Mouse (Mus musculus) heart, postnatal 36 days (tissue): ENCODE results near the gene Myh10. TPM values are rescaled to one million over a fixed set of nuclear protein-coding genes. Genes with fewer than 3 reads are reported as not detected.

Source experiments
- DNase-seq, 2 experiments: peaks; one replicate each; pipeline ENCODE4 v3.0.0; 2021 to 2022
- intact Hi-C: fragments of 180-260 bp; cut with DNase I; formaldehyde crosslinking; loops from one replicate; pipeline ENCODE4 v1.15.1; 2025
- total RNA-seq, 2 experiments: library from RNA; stranded (reverse); gene quantifications; 2 replicates each; pipeline ENCODE4 v1.2.3; 2021

Myh10 gene
- total RNA-seq: 10 to 100 TPM; 23.0 to 26.4 TPM

- intact Hi-C loops: loop anchor here (2.0 kb wide), 1 partner anchor 33 kb away; no protein-coding TSS in a partner anchor
- peak; percentile 96 to 98 for DNase-seq
Measured at GRCm38 (mm10) chr11:68691321-68692009, at the start of gene Myh10. Myh10 (plus strand) TSS chr11:68691559.

- intact Hi-C loops: no loop called here
- DNase-seq: no peak
Measured at GRCm38 (mm10) chr11:68644781-68645180, 46.6 kb upstream of the Myh10 start.

- no peak for DNase-seq
- intact Hi-C loops: no loop called here
Measured at GRCm38 (mm10) chr11:68647808-68648207, 43.6 kb upstream of the Myh10 start.

GRCm38 (mm10) chr11:68648385-68649148 lies 42.8 kb upstream of the Myh10 start:
- DNase-seq: no peak
- intact Hi-C loops: no loop called here

- intact Hi-C loops: no loop called here
- peak in 1 of 2 experiments; percentile 25 for DNase-seq
Measured at GRCm38 (mm10) chr11:68651518-68651917, 39.8 kb upstream of the Myh10 start.

GRCm38 (mm10) chr11:68655524-68655923 lies 35.8 kb upstream of the Myh10 start:
- no peak for DNase-seq
- intact Hi-C loops: no loop called here

- intact Hi-C loops: no loop called here
- DNase-seq: no peak
Measured at GRCm38 (mm10) chr11:68656887-68657685, 34.3 kb upstream of the Myh10 start.

GRCm38 (mm10) chr11:68657811-68658210 lies 33.5 kb upstream of the Myh10 start:
- peak; percentile 57 to 67 for DNase-seq
- intact Hi-C loops: no loop called here

- DNase-seq: peak in 1 of 2 experiments; percentile 19
- intact Hi-C loops: no loop called here
Measured at GRCm38 (mm10) chr11:68665331-68665730, 26.0 kb upstream of the Myh10 start.

GRCm38 (mm10) chr11:68666210-68666609 lies 25.1 kb upstream of the Myh10 start:
- DNase-seq: no peak
- intact Hi-C loops: no loop called here

- intact Hi-C loops: no loop called here
- DNase-seq: no peak
Measured at GRCm38 (mm10) chr11:68672270-68672970, 18.9 kb upstream of the Myh10 start.

GRCm38 (mm10) chr11:68674071-68674470 lies 17.3 kb upstream of the Myh10 start:
- no peak for DNase-seq

GRCm38 (mm10) chr11:68674643-68675042 lies 16.7 kb upstream of the Myh10 start:
- intact Hi-C loops: no loop called here
- DNase-seq: no peak

More at GRCm38 (mm10) chr11:68674071-68674470, 17.3 kb upstream of the Myh10 start:
- intact Hi-C loops: no loop called here

- no peak for DNase-seq
- intact Hi-C loops: no loop called here
Measured at GRCm38 (mm10) chr11:68675274-68675673, 16.1 kb upstream of the Myh10 start.

GRCm38 (mm10) chr11:68681254-68681839 lies 10.0 kb upstream of the Myh10 start:
- intact Hi-C loops: no loop called here
- DNase-seq: no peak

- no peak for DNase-seq
- intact Hi-C loops: no loop called here
Measured at GRCm38 (mm10) chr11:68682136-68682806, 9.1 kb upstream of the Myh10 start.

- intact Hi-C loops: no loop called here
- DNase-seq: no peak
Measured at GRCm38 (mm10) chr11:68686001-68686400, 5.4 kb upstream of the Myh10 start.

- intact Hi-C loops: no loop called here
- no peak for DNase-seq
Measured at GRCm38 (mm10) chr11:68689304-68689703, 2.1 kb upstream of the Myh10 start.

GRCm38 (mm10) chr11:68690465-68690864 lies 894 bp upstream of the Myh10 start:
- no peak for DNase-seq
- intact Hi-C loops: loop anchor here (2.0 kb wide), 1 partner anchor 34 kb away; no protein-coding TSS in a partner anchor
